Mouse (Mus musculus) brain, embryonic 18.5 days (tissue): Measurements from ENCODE around the gene Zscan5b.
"Not testable (repeated sequence)": the region's sequence is repeated elsewhere in the genome, so short reads cannot be mapped to it uniquely, and the experiment has no call there.

Source experiments
- DNase-seq: peaks from one replicate; pipeline ENCODE4 v3.0.0-alpha.2; 2012; ENCODE audit warnings: low read depth, low spot score

Zscan5b gene

DNA sequence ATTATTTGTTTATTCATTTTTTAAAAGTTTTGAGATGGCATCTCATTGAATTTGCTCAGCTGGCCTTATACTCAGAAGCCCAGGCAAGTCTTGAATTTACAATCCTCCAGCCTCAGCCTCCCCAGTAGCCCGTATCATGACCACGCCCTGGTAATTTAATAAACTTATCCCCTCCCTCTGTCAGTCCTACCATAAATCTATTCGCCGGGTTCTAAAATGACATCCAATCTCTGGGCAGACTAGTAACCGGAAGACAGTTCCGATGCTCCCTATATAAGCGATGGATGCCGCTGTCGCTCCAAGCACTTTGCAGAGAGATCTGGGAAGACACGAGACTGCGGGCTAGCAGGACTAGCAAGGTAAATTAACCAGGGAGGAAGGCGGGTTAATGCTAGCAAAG is at the start of gene Zscan5b:
TSS of gene Zscan5b (plus strand) at position 301 of the 400 bp plus-strand sequence.
- no peak for DNase-seq

DNA sequence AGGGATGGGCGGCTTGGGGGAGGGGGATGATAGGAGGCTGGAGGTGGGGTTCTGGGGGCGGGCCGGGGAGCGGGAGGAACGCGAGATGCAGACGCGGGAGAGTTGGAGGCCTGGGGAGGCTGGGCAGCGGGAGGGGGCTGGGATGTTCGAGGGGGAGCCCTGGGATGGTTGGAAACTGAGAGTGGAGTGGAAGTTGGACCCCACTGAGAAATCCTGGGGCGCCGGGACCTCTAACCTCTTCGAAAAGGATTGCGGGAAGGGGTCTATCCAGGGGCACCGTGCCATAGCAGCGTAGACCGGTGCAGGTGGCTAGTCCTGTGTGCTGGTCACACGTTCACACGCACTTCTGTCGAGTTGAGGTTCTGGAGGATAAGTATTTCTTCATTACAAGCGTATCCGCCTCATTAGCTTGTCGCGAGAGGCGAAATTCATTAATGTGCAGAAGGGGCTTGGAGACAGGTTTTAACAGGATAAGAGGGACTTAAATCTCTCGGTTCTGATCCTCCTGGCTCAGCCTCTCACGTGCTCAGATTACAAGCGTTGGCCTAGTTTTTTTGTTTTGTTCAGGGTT is 49.3 kb upstream of the Zscan5b start:
- DNase-seq: no peak

DNA sequence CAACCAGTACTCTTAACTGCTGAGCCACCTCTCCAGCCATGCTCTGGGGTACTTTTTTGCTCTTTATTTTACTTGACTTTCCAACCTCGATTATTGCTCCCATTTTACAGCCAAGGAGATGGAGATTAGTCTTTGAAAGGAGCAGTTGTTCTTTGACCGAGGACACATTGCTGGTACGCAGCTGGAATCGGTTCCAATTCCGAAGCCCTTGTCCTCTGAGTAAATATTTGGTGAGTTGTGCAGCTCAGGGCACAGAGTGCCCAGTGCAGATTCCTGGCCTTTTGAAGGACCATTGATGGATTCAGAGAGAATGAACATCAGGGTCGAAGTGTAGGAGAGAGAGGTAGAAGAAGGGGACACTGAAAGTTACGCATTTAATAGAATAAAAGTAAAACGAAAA is 48.2 kb upstream of the Zscan5b start:
- no peak for DNase-seq

DNA sequence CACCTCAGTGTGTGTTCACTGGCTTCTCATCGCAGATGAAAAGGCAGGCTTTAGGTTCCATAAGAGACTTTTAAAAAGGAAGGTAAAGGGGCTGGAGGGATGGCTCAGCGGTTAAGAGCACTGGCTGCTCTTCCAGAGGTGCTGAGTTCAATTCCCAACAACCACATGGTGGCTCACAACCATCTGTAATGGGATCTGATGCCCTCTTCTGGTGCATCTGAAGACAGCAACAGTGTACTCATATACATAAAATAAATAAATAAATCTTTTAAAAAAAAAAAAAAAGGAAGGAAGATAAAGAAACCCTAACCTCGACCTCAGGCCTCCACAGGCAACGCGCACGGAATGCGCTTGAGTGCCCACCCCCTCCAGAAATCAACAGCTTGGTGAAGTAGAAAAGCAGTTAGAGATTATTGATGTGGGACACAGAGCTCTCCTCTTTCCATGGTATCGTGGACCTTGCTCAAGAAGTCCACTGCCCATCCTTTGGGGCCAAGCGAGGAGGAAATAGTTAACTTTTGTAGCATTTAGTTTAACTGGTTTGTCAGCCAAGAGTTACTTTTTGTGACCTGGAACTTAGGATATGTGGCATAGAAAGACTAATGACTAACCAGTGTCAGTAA is 47.6 kb upstream of the Zscan5b start:
- DNase-seq: not testable (repeated sequence)

DNA sequence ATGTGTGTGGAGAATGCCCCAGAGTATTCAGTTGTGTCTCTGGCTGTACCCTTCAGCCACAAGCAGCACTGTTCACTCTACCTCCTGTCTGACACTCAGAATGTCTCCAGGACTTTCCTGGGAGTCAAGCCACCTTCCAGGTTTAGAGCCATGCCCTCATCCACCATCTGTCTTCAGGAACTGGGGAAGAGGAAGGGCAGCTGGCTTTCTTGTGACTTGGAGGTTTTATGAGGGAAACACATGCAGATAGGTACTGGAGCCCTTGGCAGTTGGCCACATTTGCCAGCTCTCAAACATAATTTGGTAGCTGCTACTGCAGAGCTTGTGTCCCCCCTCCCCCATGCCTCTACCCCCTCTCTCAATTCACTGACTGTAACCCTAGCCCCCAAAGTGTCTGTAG is 43.1 kb upstream of the Zscan5b start:
- DNase-seq: no peak

DNA sequence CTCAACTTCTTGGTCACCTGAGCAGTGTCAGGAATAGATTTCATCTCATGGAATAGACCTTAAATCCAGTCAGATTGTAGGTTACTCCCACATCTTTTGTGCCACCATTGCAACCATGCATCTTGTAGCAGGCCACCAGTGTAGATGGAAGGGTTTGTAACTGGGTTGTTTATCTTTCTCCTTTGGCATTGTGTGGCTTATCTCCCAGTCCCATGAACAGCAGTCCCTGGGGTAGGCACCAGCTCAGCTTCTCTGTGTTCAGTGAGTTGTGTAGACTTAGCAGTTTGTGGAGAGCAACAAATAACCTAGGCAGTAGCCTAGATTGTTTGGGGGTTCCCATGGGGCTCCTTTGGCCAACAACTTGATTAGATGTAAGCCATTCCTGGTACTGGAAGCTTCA is 39.2 kb upstream of the Zscan5b start:
- DNase-seq: no peak

DNA sequence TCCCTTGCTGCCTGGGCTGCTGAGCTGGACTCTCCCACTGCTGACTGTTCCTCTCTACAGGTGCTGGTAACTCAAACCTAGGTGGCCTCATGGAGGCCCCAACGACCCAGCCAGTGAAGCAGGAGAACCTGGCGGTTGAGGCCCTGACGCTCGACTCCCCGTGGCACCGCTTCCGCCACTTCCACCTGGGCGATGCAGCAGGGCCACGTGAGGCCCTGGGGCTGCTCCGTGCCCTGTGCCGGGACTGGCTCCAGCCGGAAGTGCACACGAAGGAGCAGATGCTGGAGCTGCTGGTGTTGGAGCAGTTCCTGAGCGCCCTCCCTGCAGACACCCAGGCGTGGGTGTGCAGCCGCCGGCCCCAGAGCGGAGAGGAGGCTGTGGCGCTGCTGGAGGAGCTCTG is 38.3 kb upstream of the Zscan5b start:
- no peak for DNase-seq

DNA sequence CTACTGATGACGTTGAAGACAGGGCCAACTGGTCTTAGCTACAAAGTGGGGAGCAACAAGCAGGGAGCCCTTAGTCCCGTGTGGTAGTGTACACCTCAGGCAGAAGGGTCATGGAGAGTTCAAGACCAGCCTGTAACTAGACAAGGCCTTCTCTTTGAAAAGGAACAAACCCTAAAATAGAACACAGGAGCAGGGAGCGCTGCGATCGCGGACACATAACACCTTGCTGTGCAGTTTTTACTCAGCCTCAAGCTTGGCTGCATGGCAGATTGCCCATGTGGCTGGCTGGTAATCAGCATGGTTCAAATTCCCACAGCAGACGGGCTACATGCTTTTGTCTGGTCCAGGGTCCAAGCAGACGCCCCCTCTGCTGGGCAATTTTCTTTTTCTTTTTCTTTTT is 37.6 kb upstream of the Zscan5b start:
- no peak for DNase-seq

DNA sequence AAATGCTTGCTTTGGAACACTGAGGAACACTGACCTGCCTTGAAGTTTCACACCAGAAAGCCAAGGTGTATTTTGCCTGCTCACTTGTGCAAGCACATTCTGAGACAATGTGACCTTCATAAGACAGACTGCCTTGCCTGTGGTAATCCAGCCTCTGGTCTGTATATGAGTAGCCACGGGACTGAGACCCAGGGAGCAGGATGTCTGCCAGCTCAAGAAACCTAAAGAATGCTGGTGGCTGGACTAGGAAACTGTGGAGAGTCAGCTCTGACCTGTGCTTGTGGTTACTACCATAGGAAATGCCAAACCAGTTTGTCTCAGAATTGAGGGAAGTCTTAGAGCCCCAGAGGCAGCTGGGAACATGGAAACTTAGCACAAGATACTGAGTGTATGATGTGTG is 36.7 kb upstream of the Zscan5b start:
- DNase-seq: no peak

DNA sequence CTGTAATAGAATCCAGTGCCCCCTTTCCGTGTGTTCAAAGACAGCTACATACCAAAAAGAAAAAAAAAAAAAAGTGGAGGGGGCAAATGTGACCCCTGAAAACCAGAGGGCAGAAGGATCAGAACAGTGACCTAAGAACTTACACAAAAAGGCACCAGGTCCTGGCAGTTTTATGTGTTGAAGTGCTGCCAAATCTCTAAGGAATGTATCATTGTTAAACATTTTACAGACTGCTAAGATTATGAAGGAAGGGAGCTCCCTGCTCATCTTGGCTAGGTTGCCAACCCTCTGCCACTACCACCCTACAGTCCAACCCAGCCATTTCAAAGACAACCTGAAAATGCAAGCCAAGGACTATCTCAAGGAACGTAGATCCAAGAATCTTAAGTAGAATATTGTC is 35.9 kb upstream of the Zscan5b start:
- DNase-seq: no peak

DNA sequence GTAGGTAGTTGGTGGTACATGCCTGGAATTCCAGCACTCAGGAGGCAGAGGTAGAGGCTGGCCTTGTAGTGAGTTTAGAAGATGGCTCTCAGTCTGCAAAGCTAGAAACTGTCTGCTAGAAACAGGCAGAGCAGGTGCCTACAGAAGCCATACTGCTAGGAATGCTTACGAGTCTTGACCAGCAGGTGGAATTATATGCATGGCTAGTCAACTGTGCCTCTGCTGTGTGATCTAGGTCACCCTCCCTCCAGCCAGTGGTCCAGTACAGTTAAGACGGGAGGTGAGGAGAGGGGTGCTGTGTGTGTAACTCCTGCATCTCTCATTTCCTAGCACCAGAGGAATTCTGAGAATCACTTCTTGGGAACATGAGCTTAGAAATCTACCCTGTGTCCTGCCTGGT is 35.3 kb upstream of the Zscan5b start:
- no peak for DNase-seq

DNA sequence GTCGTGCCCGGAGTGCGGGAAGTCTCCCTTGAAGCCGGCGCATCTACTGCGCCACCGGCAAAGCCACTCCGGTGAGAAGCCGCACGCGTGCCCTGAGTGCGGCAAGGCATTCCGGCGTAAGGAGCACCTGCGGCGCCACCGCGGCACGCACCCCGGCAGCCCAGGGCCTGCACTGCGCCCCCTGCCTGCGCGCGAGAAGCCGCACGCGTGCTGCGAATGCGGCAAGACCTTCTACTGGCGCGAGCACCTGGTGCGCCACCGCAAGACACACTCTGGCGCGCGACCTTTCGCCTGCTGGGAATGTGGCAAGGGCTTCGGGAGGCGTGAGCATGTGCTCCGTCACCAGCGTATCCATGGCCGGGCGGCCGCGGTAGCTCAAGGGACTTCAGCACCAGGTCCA is 32.5 kb upstream of the Zscan5b start:
- no peak for DNase-seq

DNA sequence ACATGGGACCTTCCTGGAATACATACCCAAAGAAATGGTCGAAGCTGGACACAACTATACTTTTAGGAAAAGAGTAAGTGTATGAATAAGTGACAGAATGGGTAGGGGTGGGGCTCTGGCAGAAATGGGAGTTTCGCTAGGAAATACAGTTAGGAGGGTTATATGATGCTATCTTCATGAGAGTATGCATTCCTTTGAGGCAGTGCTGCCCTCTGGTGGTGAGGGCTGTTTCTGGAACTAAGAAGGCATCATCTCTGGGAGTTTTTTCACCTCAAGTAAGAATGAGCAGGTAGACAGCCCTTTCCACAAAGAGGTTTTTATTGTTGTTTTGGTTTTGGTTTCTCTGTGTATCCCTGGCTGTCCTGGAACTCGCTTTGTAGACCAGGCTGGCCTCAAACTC is 30.7 kb upstream of the Zscan5b start:
- DNase-seq: no peak

DNA sequence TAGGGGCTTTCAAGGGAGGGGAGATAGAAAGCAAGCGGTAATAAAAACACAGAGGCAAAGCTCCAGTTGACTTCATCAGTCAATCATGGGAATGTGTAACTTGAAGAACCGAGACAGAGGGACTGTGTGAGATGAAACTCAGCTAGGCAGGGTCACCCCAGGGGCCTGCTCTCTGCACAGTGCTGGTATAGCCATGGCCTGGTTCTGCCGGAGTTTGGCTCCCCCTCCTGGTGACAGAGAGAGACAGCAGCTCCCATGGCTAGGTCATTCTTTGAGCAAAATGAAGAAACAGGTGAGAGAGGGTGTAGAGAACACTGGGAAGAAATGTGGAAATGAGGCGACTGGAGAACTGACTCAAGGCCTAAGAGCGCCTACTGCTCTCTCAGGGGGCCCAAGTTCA is 27.9 kb upstream of the Zscan5b start:
- DNase-seq: no peak

DNA sequence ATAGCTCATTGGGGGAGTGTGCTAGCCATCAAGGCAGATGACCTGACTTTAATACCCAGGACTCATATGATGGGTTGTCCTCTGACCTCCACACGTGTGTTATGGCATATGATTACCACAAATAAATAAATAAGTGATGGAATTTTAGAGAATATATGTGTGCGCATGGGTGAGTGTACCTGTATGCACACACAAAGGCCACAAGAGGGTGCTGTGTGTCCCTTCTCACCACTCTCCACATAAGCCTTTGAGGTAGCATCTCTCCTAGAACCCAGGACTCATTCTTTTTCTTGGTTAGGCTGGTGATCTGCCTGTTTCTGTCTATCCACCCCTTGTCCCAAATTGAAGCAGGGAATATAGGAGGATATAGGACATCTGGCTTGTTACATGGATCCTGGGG is 26.3 kb upstream of the Zscan5b start:
- DNase-seq: no peak

DNA sequence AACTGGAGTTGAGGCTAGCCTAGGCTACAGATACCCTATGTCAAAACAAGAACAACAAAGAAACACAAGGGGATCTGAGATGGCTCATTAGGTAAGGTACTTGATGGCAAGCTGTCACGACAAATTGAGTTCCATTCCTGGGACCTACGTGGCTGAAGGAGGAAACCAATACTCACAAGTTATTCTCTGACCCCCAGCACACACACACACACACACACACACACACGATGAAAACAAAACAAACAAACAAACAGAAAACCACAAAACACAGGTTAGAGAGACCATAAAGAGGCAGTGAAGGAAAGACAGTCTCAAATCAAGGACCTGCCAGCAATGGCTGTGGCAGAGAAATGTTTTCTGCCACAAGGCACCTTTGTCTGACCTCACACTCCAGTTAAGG is 25.3 kb upstream of the Zscan5b start, which contains the start of gene Galp:
TSS of gene Galp (plus strand) at position 301 of the 400 bp plus-strand sequence.
- no peak for DNase-seq

DNA sequence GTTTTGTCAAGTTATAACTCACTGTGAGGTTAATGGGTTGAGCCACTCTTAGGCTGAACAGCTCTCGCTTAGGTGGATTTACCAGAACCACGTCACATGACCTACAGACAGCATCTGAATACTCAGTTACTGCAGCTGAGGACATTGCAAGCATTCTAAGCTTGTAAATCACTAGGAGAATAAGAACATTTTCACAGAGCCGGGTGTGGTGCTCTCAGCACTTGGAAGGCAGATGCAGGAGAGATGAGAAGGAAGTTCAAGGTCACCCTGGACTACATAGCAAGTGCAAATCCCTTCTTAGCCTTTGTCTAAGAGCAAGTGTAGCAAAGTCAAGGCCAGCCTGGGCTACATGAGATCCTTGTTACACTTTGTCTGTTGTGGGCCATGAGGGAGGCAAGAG is 17.9 kb upstream of the Zscan5b start:
- no peak for DNase-seq

DNA sequence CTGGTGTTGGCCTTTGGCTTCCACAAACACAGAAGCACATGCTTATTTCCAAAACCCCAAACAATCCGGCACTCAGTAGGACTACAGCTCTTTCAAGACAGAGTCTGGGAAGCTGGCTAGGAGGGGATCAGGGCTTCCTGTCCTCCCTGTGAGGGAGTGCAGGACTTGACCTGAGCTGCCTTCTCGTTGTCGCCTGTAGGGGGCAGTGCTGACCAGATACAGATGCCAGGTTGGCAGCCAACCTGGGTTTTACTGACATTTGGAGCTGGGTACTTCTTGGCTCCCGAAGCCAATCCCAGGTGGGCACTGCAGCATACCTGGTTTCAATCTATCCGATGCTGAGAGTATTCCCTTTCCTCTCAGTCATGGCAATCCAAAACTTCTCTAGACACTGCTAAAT is 8.9 kb upstream of the Zscan5b start:
- no peak for DNase-seq

DNA sequence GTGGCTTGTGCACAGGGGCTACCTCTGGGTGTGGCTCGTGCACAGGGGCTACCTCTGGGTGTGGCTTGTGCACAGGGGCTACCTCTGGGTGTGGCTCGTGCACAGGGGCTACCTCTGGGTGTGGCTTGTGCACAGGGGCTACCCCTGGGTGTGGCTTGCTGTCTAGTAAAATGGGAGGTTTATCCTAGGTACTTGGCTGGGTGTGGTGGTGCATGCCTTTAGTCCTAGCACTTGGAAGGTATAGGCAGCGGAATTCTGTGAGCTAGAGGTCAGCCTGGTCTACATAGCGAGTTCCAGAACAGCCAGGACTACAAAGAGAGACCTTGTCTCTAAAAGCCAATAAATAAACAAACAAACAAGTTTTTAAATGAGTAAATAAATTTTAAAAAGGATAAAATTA is 7.4 kb upstream of the Zscan5b start:
- not testable (repeated sequence) for DNase-seq

DNA sequence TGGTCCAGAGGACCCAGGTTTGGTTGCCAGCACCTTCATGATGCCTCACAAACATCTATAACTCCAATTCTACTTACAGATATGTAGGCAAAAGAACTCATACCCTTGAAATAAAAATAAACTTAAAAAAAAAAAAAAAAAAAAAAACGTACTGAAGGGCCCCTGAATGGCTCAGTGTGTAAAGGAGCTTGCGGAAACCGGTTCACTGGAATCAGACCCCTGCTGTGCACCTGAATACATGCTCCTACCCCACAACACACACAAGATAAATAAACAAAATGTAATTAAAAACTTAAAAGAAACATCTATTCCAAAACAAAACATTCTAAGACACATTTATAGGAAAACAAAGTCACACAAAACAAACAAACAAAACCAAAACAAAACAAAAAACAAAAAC is 1.9 kb upstream of the Zscan5b start:
- no peak for DNase-seq

DNA sequence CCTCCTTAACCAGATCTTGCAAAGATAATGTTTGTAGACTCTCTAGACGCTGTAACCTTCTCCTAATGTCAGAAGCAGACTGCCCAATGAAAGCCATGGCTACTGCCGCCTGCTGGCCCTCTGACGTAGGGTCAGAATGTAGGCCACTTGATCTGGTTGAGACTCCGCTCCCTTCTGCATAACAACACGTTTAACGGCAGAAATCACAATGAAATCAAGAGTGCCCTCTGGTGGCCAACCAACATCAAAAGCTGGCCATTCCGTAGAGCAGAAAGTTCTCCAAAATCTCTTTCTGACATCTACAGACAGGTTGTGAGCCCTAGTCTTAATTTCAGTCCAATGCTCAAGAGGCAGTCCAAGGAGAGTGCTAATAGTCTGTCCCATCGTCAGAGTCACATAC is 6.4 kb downstream of the Zscan5b start:
- not testable (repeated sequence) for DNase-seq

DNA sequence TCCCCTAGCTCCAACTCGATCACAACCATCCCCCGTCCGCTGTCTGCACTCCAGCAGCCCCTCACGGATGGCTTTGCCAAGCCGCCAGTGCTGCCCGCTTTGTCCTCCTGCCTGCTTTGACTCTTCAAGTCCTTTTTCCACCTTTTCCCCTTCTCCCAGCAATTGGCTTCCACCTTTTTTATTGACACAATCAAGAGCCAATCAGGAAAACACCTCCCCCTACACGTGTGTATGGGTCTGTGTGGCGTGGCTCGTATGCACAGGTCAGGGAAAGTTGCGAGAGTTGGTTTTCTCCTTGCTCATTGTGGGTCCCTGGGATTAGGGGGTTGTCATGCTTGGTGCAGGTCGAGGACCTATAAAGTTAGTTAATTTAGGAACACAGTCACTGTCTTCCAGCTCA is 17.7 kb downstream of the Zscan5b start:
- no peak for DNase-seq

DNA sequence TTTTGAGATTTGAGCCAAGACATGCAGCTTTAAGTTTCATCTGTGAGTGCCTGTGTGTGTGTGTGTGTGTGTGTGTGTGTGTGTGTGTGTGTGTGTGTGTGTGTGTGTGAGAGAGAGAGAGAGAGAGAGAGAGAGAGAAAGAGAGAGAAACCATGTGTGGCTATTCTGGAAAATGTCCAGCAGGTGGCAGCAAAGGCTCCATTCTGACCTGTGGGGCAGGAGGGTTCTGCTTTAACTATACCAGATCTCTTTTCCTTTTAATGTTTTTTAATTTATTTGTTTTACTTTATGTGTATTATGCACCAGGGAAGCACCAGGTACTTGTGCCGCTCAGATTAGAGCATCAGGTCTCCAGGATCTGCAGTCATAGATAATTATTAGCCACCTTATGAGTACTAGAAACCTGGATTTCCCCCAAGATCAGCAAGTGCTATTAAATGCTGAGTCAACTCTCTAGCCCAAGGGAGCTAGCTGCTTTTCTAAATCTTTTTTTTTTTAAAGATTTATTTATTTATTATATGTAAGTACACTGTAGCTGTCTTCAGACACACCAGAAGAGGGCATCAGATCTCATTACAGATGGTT is 18.9 kb downstream of the Zscan5b start:
- DNase-seq: not testable (repeated sequence)
